Mouse (Mus musculus): Measurements from ENCODE around the gene Lsm2. TPM values are rescaled to one million over a fixed set of nuclear protein-coding genes. Genes with fewer than 3 reads are reported as not detected.
"Not testable (repeated sequence)": the region's sequence is repeated elsewhere in the genome, so short reads cannot be mapped to it uniquely, and the experiment has no call there.

The Lsm2 gene
- total RNA-seq, 2 experiments from 2014 or later, result 23.0 to 78.4 TPM

DNA sequence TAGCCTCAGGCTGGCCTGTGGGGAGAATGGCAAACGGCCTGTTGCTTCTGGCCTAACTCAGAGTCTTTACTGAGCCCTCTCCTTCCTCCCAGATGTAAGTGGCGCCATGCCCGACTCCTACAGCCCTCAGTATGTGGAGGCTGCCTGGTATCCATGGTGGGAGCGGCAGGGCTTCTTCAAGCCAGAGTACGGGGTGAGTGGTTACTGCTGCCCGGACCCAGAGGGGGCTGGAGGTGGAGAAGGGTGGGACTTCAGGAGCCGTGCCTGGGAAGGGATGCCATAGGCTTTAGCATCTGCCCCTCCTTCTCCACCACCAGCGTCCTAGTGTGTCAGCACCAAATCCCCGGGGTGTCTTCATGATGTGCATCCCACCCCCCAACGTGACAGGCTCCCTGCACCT is 23.5 kb downstream of the Lsm2 start:
- no peak for ATAC-seq (replicated peaks; ENCODE audit: low FRiP score, poor library complexity, severe bottlenecking)

DNA sequence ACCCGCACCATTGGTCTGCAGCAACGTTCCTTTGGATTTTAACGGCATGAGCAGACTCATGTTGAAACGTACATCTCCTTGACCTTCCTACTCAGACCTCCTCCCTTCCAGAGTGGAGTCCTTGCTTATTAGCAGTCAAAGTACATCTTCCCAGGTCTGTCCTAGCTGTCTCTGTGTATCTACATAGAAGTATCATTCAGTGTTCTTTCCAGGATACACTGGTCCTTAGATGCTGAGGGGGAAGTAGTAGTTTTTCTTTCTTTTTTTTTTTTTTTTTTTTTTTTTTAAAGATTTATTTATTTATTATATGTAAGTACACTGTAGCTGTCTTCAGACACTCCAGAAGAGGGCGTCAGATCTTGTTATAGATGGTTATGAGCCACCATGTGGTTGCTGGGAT is 24.2 kb downstream of the Lsm2 start:
- ATAC-seq (replicated peaks; ENCODE audit: low FRiP score, poor library complexity, severe bottlenecking), result not testable (repeated sequence)

DNA sequence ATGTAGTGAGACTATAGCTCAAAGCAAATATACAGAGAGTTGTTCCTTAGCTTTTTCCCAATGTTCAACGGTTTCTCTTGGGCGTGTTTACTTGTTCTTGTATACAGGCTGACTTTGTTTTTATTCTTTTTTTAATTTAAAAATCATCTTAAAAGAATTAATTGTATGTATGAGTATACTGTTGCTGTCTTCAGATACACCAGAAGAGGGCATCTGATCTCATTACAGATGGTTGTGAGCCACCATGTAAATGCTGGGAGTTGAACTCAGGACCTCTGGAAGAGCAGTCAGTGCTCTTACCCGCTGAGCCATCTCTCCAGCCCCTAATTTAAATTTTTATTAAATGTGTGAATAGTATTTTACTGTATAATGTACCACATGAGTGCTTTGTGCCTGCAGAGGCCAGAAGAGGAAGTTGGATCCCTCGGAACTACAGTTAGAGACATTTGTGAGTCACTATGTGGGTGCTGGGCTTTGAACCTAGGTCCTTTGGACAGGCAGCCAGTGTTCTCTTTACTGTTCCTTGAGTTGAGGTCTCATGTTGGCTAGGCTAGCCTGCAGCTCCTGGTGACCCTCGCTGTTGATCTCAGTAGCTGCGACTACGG is 25.8 kb downstream of the Lsm2 start:
- ATAC-seq (replicated peaks; ENCODE audit: low FRiP score, poor library complexity, severe bottlenecking), result no peak

DNA sequence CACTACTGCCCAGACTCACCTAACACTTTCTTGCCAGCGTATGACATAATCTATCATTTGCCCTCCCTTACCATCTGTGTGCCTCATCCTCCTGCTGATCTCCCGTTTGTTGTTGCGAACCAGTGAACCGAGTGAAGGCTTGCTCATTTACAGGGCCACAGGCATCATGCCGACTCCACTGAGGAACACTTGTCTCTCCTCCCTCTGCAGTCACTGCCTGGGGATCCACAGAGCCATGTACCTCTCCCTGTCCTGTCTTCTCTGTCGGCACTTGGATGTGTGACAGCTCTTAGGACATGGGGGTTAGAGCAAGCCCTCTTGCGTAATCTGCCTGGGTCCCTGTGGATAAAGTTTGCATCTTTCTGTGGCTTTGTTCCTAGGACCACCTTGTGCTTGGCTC is 27.9 kb downstream of the Lsm2 start:
- no peak for ATAC-seq (replicated peaks; ENCODE audit: low FRiP score, poor library complexity, severe bottlenecking)

DNA sequence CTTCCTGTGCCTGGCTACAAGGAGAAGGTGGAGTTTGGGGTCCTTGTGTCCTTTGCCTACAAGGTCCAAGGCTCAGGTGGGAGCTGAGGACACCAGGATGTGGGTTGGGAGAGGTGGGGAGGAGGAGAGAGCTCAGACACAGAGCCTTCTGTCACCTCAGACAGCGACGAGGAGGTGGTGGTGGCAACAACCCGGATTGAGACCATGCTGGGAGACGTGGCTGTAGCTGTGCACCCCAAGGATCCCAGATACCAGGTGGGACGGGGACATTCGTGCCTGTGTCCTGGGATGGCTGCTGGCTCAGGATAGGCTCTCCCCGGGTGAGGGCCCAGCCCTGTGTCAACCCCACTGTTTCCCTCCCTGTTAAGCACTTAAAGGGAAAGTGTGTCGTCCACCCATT is 29.8 kb downstream of the Lsm2 start:
- no peak for ATAC-seq (replicated peaks; ENCODE audit: low FRiP score, poor library complexity, severe bottlenecking)

DNA sequence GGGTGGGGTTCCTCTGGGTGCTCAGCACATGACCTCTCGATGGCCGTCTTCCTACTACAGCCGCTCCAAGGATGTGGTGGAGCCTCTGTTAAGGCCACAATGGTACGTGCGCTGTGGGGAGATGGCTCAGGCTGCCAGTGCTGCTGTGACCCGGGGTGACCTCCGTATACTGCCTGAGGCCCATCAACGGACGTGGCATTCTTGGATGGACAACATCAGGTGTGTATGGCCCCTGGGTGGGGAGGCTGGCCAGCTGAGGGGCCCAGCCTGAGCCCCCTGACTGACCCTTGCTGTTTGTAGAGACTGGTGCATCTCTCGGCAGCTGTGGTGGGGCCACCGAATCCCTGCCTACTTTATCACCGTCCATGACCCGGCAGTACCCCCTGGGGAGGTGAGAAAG is 30.8 kb downstream of the Lsm2 start:
- no peak for ATAC-seq (replicated peaks; ENCODE audit: low FRiP score, poor library complexity, severe bottlenecking)

DNA sequence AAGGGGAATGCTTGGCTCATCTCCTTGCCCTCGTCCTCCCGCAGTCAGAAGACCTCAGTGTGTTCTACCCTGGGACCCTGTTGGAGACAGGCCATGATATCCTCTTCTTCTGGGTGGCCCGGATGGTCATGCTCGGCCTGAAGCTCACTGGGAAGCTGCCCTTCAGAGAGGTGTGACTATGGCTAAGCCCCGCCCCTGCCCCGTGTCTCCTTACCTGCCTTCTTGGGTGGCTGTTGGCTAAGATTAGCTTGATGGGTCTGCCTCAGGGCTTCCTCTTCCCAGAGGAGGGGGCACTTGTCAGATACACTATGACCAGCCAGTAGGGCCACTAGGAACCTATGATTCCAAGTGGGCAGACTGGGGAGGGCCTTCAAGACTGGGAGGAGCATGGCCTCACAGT is 31.6 kb downstream of the Lsm2 start:
- no peak for ATAC-seq (replicated peaks; ENCODE audit: low FRiP score, poor library complexity, severe bottlenecking)

DNA sequence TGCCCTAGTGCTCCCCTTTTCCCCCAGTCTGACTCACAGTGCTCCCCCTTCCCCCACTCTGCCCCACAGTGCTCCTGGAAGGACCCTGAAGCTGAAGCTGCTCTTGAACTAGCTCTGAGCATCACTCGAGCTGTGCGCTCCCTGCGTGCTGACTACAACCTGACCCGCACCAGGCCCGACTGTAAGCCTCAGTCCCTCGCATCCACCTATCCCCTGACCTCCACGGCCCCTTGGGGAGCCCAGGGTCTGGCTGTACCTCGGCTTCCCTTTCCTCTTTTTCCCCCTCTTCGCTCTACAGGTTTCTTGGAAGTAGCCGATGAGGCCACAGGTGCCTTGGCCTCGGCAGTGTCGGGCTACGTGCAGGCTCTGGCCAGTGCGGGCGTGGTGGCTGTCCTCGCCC is 33.6 kb downstream of the Lsm2 start:
- no peak for ATAC-seq (replicated peaks; ENCODE audit: low FRiP score, poor library complexity, severe bottlenecking)

DNA sequence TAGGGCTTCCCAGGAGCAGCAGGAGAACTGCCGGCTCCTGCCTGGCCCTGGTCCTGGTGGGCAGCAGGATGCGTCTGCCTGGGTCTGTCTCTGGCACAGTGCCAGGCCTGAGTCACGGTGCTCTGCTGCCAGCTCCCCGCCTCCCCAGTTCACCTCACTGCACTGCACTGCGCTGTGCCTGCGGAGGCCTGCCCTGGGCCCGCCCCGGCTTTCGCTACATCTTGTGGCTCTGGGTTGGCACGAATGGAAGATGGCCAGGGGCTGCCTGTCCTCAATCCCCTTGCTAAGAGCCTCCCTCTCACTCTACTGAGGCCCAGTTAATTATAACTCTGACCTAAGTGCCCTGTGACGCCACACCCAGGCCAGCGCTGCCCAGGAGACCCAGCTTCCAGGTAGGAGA is 34.7 kb downstream of the Lsm2 start, which contains the start of gene Vwa7:
Gene Vwa7 (plus strand): TSS at position 204 of the 400 bp plus-strand sequence.
- ATAC-seq (replicated peaks; ENCODE audit: low FRiP score, poor library complexity, severe bottlenecking), result peak; percentile 52

DNA sequence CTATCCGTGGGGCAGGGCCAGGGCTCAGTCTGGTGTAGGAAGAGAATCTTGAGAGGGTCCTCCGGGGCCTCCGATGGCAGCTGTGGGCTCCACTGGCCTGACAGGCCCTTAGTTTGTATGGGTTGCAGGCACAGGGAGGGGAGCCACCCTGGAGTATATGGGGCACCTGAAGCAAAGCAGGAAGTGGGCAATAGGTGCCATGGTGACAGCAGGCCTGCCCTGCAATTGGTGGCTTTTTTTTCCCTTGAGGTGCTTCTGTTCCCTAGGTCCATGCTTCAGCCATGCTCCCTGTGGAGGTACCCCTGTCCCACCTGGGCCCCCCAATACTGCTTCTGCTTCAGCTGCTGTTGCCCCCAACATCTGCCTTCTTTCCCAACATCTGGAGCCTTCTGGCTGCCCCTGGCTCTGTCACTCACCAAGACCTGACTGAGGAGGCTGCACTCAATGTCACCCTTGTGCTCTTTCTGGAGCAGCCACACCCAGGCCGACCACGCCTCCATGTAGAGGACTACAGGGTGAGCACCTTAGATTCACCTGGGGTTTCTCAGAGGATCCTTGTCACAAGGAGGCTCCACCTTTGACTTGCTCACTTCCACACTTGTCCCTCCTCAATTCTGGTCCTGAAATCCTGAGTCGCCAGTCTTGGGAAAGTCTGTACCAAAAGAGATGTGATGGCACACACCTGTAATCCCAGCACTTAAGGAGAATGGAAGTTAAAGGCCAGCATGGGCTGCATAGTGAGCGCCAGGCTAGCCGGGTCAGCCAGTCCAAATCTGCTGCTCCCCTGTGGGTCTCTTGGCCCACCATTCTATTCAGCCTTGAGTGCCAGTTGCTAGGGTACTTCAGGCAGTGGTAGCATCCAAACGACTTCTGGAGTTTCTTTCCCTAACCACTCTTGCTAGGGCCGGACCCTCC is 35.4 kb downstream of the Lsm2 start:
- no peak for ATAC-seq (replicated peaks; ENCODE audit: low FRiP score, poor library complexity, severe bottlenecking)

DNA sequence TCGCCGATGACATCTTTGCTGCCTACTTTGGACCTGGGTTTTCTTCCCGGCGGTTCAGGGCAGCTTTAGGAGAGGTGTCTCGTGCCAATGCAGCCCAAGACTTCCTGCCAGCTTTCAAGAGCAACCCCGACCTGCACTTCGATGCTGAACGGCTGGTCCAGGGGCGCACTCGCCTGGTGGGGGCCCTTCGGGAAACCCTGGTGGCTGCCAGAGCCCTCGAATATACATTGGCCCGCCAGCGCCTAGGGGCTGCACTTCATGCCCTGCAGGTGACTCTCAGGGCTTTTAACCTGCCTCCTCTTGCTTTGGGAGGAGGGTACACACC is 36.0 kb downstream of the Lsm2 start:
- ATAC-seq (replicated peaks; ENCODE audit: low FRiP score, poor library complexity, severe bottlenecking), result no peak

DNA sequence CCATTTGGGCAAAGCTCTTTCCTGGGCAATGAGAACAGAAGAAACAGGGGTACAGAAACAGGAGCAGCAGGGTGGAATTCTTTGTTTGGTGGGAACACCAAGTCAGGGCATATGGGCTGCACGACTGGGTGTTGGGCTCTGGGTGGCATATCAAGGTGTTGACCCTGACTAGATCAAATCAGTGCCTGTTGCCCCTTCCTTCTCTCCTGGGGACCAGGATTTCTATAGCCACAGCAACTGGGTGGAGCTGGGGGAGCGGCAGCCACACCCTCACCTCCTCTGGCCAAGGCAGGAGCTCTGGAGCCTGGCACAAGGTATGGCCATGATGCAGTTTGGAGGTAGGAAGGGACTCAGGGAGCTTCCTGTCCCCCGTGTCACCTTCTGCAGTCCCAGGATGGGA is 36.5 kb downstream of the Lsm2 start:
- no peak for ATAC-seq (replicated peaks; ENCODE audit: low FRiP score, poor library complexity, severe bottlenecking)

DNA sequence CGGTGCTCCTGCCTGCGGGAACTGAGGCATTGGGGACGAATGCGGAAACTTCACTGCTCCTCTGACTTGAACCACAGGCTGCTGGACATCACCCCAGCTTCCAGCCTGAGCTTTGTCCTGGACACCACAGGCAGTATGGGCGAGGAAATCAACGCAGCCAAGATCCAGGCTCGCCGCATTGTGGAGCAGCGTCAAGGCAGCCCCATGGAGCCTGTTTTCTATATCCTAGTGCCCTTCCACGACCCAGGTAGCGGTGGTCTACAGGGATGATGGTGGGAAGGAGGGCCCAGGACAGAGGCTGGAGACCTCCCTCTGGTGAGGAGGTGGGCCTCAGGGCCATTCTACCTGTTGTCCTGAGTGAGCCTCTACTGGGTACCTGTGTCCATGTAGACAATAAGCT is 38.2 kb downstream of the Lsm2 start:
- ATAC-seq (replicated peaks; ENCODE audit: low FRiP score, poor library complexity, severe bottlenecking), result no peak

DNA sequence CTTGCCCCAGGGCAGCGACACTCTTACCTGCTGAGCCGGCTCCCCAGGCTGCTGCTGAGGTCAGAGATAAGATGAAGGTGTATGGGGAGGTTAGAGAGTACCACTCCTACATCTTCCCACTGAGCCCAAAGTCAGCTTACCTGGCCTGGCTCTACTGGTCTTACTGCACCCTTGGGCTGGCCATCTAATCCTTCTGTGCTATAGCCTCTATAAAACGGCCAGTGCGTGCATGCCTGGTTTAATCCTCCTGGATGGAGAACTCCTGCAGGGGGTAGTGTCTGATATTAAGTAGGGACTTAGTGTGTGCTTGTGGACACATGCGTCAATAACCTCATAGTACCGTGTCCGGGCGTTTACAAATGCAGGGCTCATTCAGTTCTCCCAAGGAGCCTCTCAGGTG is 38.9 kb downstream of the Lsm2 start:
- no peak for ATAC-seq (replicated peaks; ENCODE audit: low FRiP score, poor library complexity, severe bottlenecking)

DNA sequence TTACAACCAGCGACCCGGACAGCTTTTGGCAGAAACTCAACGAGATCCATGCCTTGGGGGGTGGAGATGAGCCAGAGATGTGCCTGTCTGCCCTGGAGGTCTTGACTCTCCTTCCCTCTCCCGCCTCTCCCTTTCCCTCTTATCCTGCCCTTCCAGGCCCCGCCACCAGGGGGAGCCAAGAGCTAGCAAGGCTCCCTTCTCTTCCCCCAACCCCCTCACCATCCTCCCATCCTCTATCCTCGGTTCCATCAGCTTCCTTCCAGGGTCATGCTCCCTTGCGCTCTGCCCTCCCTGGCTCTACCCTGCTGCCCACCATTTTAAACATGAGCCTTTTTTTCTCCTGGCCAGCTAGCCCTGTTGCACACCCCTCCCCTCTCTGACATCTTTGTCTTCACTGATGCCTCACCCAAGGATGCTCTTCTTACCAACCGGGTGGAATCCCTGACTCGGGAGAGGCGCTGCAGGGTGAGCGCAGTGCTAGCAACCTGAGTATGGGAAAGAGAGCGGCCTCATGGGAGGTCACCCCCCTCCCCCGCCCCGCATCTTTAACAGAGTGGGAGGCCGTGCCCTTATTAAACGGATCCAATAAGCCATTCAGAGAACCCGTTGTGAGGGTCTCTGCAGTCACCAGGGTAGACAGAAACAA is 39.6 kb downstream of the Lsm2 start:
- ATAC-seq (replicated peaks; ENCODE audit: low FRiP score, poor library complexity, severe bottlenecking), result peak; percentile 71

DNA sequence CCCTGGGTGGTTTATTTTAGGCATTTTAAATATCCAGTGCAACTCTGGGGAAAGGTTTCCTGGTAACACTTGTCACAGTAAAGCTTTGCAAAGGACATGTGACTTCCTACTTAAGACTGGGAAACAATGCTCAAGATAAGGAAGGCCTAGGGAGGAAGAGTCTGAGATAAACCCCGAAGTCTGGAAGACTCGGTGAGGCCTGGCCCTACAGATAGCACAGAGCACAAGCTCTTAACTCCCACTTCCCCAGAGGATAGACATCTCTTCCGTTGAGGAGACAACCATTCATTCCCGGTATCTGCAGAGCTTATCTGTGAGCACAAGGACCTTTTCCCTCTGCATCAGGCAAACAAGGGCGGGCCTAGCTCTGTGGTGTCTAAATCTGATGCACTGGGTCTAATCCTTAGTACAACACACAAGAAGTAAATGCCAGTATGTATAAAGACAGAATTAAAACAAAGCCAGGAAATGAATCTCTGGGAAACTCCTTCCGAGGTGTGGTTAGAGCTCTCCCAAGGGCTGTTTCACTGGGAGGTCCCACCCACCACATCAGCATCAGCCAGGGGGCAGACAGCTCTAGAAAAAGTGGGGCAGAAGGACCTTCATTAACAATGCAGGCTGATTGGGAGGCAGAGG is 40.3 kb downstream of the Lsm2 start:
- no peak for ATAC-seq (replicated peaks; ENCODE audit: low FRiP score, poor library complexity, severe bottlenecking)

DNA sequence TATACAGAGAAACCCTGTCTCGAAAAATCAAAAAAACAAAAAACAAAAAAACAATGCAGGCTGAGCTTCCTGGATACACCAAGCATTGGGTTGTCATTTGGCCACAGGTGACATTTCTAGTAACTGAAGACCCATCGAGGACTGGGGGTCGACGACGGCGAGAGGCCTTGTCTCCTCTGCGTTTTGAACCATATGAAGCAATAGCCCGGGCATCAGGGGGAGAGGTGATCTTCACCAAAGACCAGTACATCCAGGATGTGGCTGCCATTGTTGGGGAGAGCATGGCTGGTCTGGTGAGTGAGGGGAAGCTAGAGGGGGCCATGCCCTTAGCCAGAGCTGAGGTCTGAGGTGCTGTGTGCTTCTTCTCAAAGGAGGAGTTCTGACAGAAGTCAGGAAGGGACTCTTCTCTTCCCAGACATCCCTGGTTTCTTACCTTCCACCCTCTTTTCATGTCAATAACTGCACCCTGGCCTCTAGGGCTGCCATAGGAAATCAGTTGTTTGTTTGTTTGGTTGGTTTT is 40.9 kb downstream of the Lsm2 start:
- no peak for ATAC-seq (replicated peaks; ENCODE audit: low FRiP score, poor library complexity, severe bottlenecking)

DNA sequence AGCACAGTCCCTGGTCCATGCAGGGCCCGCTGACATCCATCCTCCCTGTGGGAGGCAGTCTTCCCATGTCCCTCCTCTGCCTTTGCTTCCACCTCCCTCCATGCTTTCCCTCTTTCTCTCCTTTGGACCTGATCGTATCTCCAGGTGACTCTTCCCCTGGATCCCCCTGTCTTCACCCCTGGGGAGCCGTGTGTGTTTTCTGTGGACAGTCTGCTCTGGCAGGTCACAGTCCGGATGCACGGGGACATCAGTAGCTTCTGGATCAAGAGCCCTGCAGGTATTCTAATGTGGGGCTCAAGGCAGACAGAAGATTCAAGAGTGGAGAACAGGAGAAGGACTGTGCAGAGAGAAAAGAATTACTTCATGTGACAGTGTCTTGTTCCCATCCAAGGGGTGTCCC is 41.6 kb downstream of the Lsm2 start:
- ATAC-seq (replicated peaks; ENCODE audit: low FRiP score, poor library complexity, severe bottlenecking), result no peak

DNA sequence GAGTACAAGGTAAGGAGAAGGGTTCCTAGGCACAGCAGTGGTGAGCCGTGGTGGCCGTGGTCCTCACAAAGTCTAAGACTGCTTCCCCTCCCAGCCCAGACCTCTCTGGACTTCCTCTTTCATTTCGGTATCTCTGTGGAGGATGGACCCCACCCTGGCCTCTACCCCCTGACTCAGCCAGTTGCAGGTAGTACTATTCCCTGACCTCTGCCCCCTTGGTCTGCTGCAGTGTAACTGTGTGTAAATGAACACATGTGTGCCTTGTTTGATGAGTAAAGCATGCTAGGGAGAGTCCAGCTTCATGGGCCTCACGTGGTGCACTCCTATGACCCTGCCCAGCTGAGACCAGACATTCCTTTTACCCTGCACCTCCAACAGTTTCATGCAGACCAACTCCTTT is 42.1 kb downstream of the Lsm2 start:
- ATAC-seq (replicated peaks; ENCODE audit: low FRiP score, poor library complexity, severe bottlenecking), result no peak

DNA sequence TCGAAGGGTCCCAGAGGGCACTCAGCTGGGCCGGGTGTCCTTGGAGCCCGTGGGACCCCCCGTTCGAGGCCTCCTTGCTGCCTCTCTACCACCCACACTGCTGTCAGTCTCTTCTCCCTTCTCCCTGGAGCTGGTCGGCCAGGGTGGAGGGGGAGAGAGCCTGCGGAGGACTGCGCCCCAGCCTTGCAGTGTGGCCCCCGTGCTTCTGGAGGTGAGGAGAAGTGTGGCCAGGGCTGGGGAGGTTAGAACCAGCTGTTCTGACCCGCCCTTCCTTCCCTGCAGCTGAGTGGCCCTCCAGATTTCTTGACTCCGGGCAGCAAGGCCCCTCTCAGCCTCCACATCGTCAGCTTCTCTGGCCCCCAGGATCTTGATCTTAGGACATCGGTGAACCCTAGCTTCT is 42.6 kb downstream of the Lsm2 start:
- no peak for ATAC-seq (replicated peaks; ENCODE audit: low FRiP score, poor library complexity, severe bottlenecking)

Data from erythroid progenitor cell, adult 5-6 weeks (primary cell).